Mouse (Mus musculus) lung, postnatal 0 days (tissue): Measurements from ENCODE around the gene Tbc1d22a.

Source experiments
- CTCF ChIP-seq: IDR thresholded peaks from 2 replicates; pipeline ENCODE4 v1.5.1; 2016; ENCODE audit warnings: antibody characterized with exemption, mild to moderate bottlenecking
- EP300 ChIP-seq: IDR thresholded peaks from 2 replicates; pipeline ENCODE4 v1.6.1; 2016; ENCODE audit warnings: antibody characterized with exemption, mild to moderate bottlenecking, control low read depth

DNA sequence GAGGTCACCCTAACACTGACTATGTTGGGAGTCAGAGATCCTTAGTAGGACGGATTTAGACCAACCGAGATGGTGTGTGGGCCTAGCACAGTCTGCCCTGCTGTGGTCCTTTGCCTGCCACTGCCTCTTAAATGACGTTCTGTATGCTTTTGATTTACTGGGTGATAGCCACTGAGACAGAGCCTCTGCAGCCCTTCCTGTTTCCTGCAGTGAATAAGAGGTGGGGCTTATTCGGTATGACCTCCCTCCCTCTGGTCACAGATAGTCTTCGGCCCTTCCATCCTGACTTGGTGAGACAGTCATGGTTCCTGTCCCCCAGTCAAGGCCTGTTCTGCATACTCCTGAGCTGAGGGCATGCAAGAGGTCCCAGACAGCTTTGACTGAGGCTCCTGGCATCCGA, 271.6 kb downstream of the Tbc1d22a start:
- TF ChIP-seq CTCF = no peak
- TF ChIP-seq EP300 = no peak
